Mouse (Mus musculus) CH12.LX (cell line): Measurements from ENCODE around the gene Nrxn3. TPM values are rescaled to one million over a fixed set of nuclear protein-coding genes. Genes with fewer than 3 reads are reported as not detected.

Source experiments
- DNase-seq: peaks from one replicate; pipeline ENCODE4 v3.0.0-alpha.2; 2013; ENCODE audit errors: extremely low read depth
- H3K27ac ChIP-seq: 2 replicates; pipeline ENCODE4 v1.5.1; 2012; ENCODE audit warnings: low read depth, mild to moderate bottlenecking, control low read depth, moderate library complexity; ENCODE audit not compliant: insufficient read depth
- H3K27me3 ChIP-seq: replicated peaks from 2 replicates; pipeline ENCODE3; 2012; ENCODE audit warnings: inconsistent platforms
- H3K36me3 ChIP-seq, 2 experiments: replicated peaks in 1 of 2; 2 replicates each; pipeline versions ENCODE3 to v1.6.1; 2012; ENCODE audit warnings: inconsistent platforms in 1 of 2, low read length in 1 of 2, mild to moderate bottlenecking in 1 of 2, mixed read lengths in 1 of 2, moderate library complexity in 1 of 2; ENCODE audit not compliant: control insufficient read depth in 1 of 2, insufficient read depth in 1 of 2
- H3K4me1 ChIP-seq, 2 experiments: 2 replicates each; pipeline ENCODE4 v1.6.1; 2012; ENCODE audit warnings: inconsistent platforms in 1 of 2, moderate library complexity in 1 of 2; ENCODE audit not compliant: insufficient read depth in 2 of 2, control insufficient read depth in 1 of 2
- H3K4me2 ChIP-seq: 2 replicates; pipeline ENCODE4 v1.6.1; 2012; ENCODE audit warnings: low read depth, mild to moderate bottlenecking, control low read depth; ENCODE audit not compliant: poor library complexity, insufficient read depth, severe bottlenecking
- H3K4me3 ChIP-seq, 3 experiments: fragments of 150-350 bp in 1 of 3; sonication (generic) in 1 of 3; replicated peaks in 1 of 3; 2 replicates each; pipeline versions ENCODE3 to v1.5.1; 2011 to 2012; ENCODE audit warnings: low read depth in 2 of 3, low read length in 2 of 3, mild to moderate bottlenecking in 2 of 3, moderate library complexity in 2 of 3, control low read depth in 1 of 3, improper control_type of control experiment in 1 of 3, inconsistent platforms in 1 of 3, mixed read lengths in 1 of 3; ENCODE audit not compliant: poor library complexity in 1 of 3
- H3K79me2 ChIP-seq: replicated peaks from 2 replicates; pipeline ENCODE4 v1.6.1; 2012; ENCODE audit warnings: mild to moderate bottlenecking, moderate library complexity; ENCODE audit not compliant: control insufficient read depth, poor library complexity, insufficient read depth, severe bottlenecking; ENCODE audit errors: extremely low read depth
- H3K9ac ChIP-seq: 2 replicates; pipeline ENCODE4 v1.6.1; 2012; ENCODE audit warnings: low read depth, mild to moderate bottlenecking, control low read depth, moderate library complexity; ENCODE audit not compliant: insufficient read depth
- H3K9me3 ChIP-seq: replicated peaks from 2 replicates; pipeline ENCODE3; 2012; ENCODE audit warnings: low read length, inconsistent platforms, mixed read lengths
- CTCF ChIP-seq, 2 experiments: IDR thresholded peaks in 1 of 2; conservative IDR thresholded peaks in 1 of 2; 2 replicates each; pipeline ENCODE4 v1.5.1; 2011 to 2012; ENCODE audit warnings: low read depth in 2 of 2, low read length in 2 of 2, improper control_type of control experiment in 1 of 2, inconsistent platforms in 1 of 2, mild to moderate bottlenecking in 1 of 2, moderate library complexity in 1 of 2
- ELF1 ChIP-seq: IDR thresholded peaks from 2 replicates; pipeline ENCODE4 v1.6.1; 2014; ENCODE audit warnings: low read depth, mild to moderate bottlenecking, inconsistent platforms, low read length, improper control_type of control experiment
- EP300 ChIP-seq: IDR thresholded peaks from 2 replicates; pipeline ENCODE4 v1.6.1; 2011; ENCODE audit warnings: low read length, improper control_type of control experiment
- IRF4 ChIP-seq: IDR thresholded peaks from 2 replicates; pipeline ENCODE4 v1.6.1; 2014; ENCODE audit warnings: low read depth, mild to moderate bottlenecking, inconsistent platforms, low read length, improper control_type of control experiment
- JUND ChIP-seq: conservative IDR thresholded peaks from 2 replicates; pipeline ENCODE4 v1.6.1; 2011; ENCODE audit warnings: low read depth, low read length, improper control_type of control experiment
- MAFK ChIP-seq: IDR thresholded peaks from 2 replicates; pipeline ENCODE4 v1.6.1; 2011; ENCODE audit warnings: low read length, improper control_type of control experiment; ENCODE audit not compliant: insufficient replicate concordance
- MAX ChIP-seq: IDR thresholded peaks from 2 replicates; pipeline ENCODE4 v1.6.1; 2011; ENCODE audit warnings: low read length, improper control_type of control experiment
- MXI1 ChIP-seq: IDR thresholded peaks from 2 replicates; pipeline ENCODE4 v1.6.1; 2011; ENCODE audit warnings: mild to moderate bottlenecking, low read depth, low read length, improper control_type of control experiment
- NELFE ChIP-seq: IDR thresholded peaks from 2 replicates; pipeline ENCODE4 v1.6.1; 2011; ENCODE audit warnings: low read depth, low read length, improper control_type of control experiment
- PAX5 ChIP-seq: IDR thresholded peaks from 2 replicates; pipeline ENCODE4 v1.6.1; 2012; ENCODE audit warnings: low read length, inconsistent platforms, mixed read lengths
- RAD21 ChIP-seq: IDR thresholded peaks from 2 replicates; pipeline ENCODE4 v1.6.1; 2011; ENCODE audit warnings: low read depth, mild to moderate bottlenecking, low read length, improper control_type of control experiment, moderate library complexity
- SMC3 ChIP-seq: IDR thresholded peaks from 2 replicates; pipeline ENCODE4 v1.6.1; 2011; ENCODE audit warnings: low read depth, low read length, improper control_type of control experiment
- TBP ChIP-seq: conservative IDR thresholded peaks from 2 replicates; pipeline ENCODE4 v1.6.1; 2011; ENCODE audit warnings: low read depth, low read length, improper control_type of control experiment
- UBTF ChIP-seq: IDR thresholded peaks from 2 replicates; pipeline ENCODE4 v1.6.1; 2012; ENCODE audit warnings: low read depth, mild to moderate bottlenecking, inconsistent platforms, low read length, improper control_type of control experiment, moderate library complexity
- USF1 ChIP-seq: IDR thresholded peaks from 2 replicates; pipeline ENCODE4 v1.6.1; 2014; ENCODE audit warnings: low read depth, mild to moderate bottlenecking, inconsistent platforms, low read length, improper control_type of control experiment
- USF2 ChIP-seq: conservative IDR thresholded peaks from 2 replicates; pipeline ENCODE4 v1.6.1; 2011; ENCODE audit warnings: low read depth, low read length, improper control_type of control experiment
- ZKSCAN1 ChIP-seq: IDR thresholded peaks from 2 replicates; pipeline ENCODE4 v1.6.1; 2012; ENCODE audit warnings: low read depth, inconsistent platforms, low read length, improper control_type of control experiment, borderline replicate concordance
- ZMIZ1 ChIP-seq: IDR thresholded peaks from 2 replicates; pipeline ENCODE4 v1.6.1; 2012; ENCODE audit warnings: low read depth, mild to moderate bottlenecking, inconsistent platforms, low read length, improper control_type of control experiment
- dilution Hi-C: fragments of 300-500 bp; cut with MboI; formaldehyde crosslinking; loops from 2 replicates; pipeline ENCODE4 v1.14.3; 2020; ENCODE audit warnings: low sequenced_read_pairs; ENCODE audit not compliant: extremely low pct_unique_long_range_greater_than_20kb, extremely low pct_ligation_motif_present
- in situ Hi-C: fragments of 300-500 bp; cut with MboI; formaldehyde crosslinking; loops from 3 replicates; pipeline ENCODE4 v1.14.3; 2019; ENCODE audit warnings: low sequenced_read_pairs, low pct_ligation_motif_present, low pct_unique_long_range_greater_than_20kb, mixed read lengths
- polyA plus RNA-seq: library from polyadenylated mRNA; unstranded; fragments of >175 nt; gene quantifications from 2 replicates; pipeline ENCODE4 v1.2.1, GENCODE M21; 2012; ENCODE audit warnings: low read depth; ENCODE audit not compliant: insufficient read length
- total RNA-seq, 2 experiments: library from RNA; depleted of rRNA; stranded (reverse); fragments of 300-350 nt in 1 of 2; fragments of >200 nt in 1 of 2; gene quantifications; 2 replicates each; pipeline ENCODE4 v1.2.3; 2012 to 2014

Gene Nrxn3
- total and polyA plus RNA-seq, 3 experiments = 0.04 to 0.17 (median 0.09) TPM

- TF ChIP-seq ZMIZ1 (no peak), MAX (no peak), EP300 (no peak), USF2 (no peak), CTCF (conservative IDR thresholded peaks at IDR 0.05 in 1 of 2, IDR thresholded peaks at IDR 0.05 in 1 of 2; ENCODE audit: low read depth in 2 of 2, low read length in 2 of 2) (no peak), TBP (no peak), ELF1 (no peak), NELFE (no peak)
- TF ChIP-seq, all 38 proteins: peak for 0
- no peak overlapping the region for H3K27ac ChIP-seq
- H3K36me3 ChIP-seq = no peaks in the 10 kb centered on the region
- in situ Hi-C loops (no loop called here), dilution Hi-C loops (no loop called here)
- no peaks in the 10 kb centered on the region for H3K4me1 ChIP-seq
- H3K27me3 ChIP-seq = no peaks in the 10 kb centered on the region
- H3K9ac ChIP-seq = no peak overlapping the region
- no peak overlapping the region for H3K4me2 ChIP-seq
- H3K4me3 ChIP-seq = no peak overlapping the region
- no peaks in the 10 kb centered on the region for H3K9me3 ChIP-seq
- no peaks in the 10 kb centered on the region for H3K79me2 ChIP-seq
- DNase-seq = no peak
Observed at GRCm38 (mm10) chr12:89041429-89042107, 318.9 kb downstream of the Nrxn3 start.

GRCm38 (mm10) chr12:89049279-89049678 is 326.6 kb downstream of the Nrxn3 start:
- no peak for DNase-seq
- dilution Hi-C loops (no loop called here), in situ Hi-C loops (no loop called here)
- TF ChIP-seq SMC3 = no peak
- no peak overlapping the region for H3K4me2 ChIP-seq
- no peak overlapping the region for H3K4me3 ChIP-seq
- H3K9me3 ChIP-seq = no peaks in the 10 kb centered on the region
- no peaks in the 10 kb centered on the region for H3K36me3 ChIP-seq
- no peak overlapping the region for H3K9ac ChIP-seq
- H3K4me1 ChIP-seq = no peaks in the 10 kb centered on the region
- H3K79me2 ChIP-seq = no peaks in the 10 kb centered on the region
- H3K27ac ChIP-seq = no peak overlapping the region
- no peaks in the 10 kb centered on the region for H3K27me3 ChIP-seq

GRCm38 (mm10) chr12:89049686-89050085 is 327.0 kb downstream of the Nrxn3 start:
- dilution Hi-C loops = no loop called here
- Histone ChIP-seq H3K9me3 (no peaks in the 10 kb centered on the region), H3K79me2 (no peaks in the 10 kb centered on the region), H3K36me3 (no peaks in the 10 kb centered on the region), H3K9ac (no peak overlapping the region), H3K4me2 (no peak overlapping the region), H3K27ac (no peak overlapping the region), H3K27me3 (no peaks in the 10 kb centered on the region), H3K4me3 (no peak overlapping the region), H3K4me1 (no peaks in the 10 kb centered on the region)
- no peak for DNase-seq
- in situ Hi-C loops = no loop called here
- TF ChIP-seq ZKSCAN1 = no peak
- no peak for TF ChIP-seq ZMIZ1
- no peak for TF ChIP-seq IRF4
- no peak for TF ChIP-seq UBTF
- no peak for TF ChIP-seq PAX5
- TF ChIP-seq RAD21 = no peak
- TF ChIP-seq MAFK = no peak
- TF ChIP-seq MXI1 = no peak
- TF ChIP-seq USF1 = no peak
- no peak for TF ChIP-seq TBP
- TF ChIP-seq JUND = no peak
